Mouse (Mus musculus): ENCODE data around the gene Cry1. TPM values are rescaled to one million over a fixed set of nuclear protein-coding genes. Genes with fewer than 3 reads are reported as not detected.

The Cry1 gene
- polyA plus RNA-seq, 1 experiment = 25.1 TPM

- no peaks in the 10 kb centered on the region for H3K36me3 ChIP-seq (ENCODE audit: control insufficient read depth, insufficient read depth, low read length, poor library complexity, severe bottlenecking)
- no peaks in the 10 kb centered on the region for H3K9me3 ChIP-seq (replicated peaks; ENCODE audit: control insufficient read depth, insufficient read depth, low read length, poor library complexity, severe bottlenecking)
- peak overlapping the region; percentile 70 for H3K9ac ChIP-seq (ENCODE audit: low read depth, poor library complexity, severe bottlenecking)
- no peak for TF ChIP-seq CTCF (IDR thresholded peaks at IDR 0.05; ENCODE audit: low read depth, low read length)
- TF ChIP-seq EP300 (IDR thresholded peaks at IDR 0.05; ENCODE audit: insufficient read depth, low read depth, low read length) = no peak
- TF ChIP-seq POLR2A (IDR thresholded peaks at IDR 0.05; ENCODE audit: insufficient read depth, low read length) = no peak
- peak overlapping the region; percentile 54 for H3K27ac ChIP-seq (ENCODE audit: insufficient read depth, low read length)
- no peaks in the 10 kb centered on the region for H3K4me1 ChIP-seq (ENCODE audit: control insufficient read depth, insufficient read depth, low read length)
- H3K27me3 ChIP-seq (ENCODE audit: control insufficient read depth, insufficient read depth, low read length, poor library complexity, severe bottlenecking) = no peaks in the 10 kb centered on the region
- H3K4me3 ChIP-seq (ENCODE audit: low read depth, low read length) = peak overlapping the region; percentile 88
These were observed 83.0 kb downstream of the Cry1 start for GRCm38 (mm10) chr10:85101841-85102240.

Other genes starting within 250 kb of the Cry1 start
- 0.96 and 2.0 TPM in 2 replicates for gene Fhl4, start 82.6 kb downstream of the Cry1 start, polyA plus RNA-seq (2011; ENCODE audit: insufficient read depth, insufficient read length, low read depth, missing spikeins)
- gene Tmem263, start 82.4 kb downstream of the Cry1 start, polyA plus RNA-seq (2011; ENCODE audit: insufficient read depth, insufficient read length, low read depth, missing spikeins) = 22.8 and 24.0 TPM in 2 replicates
- gene Mterf2, start 57.0 kb downstream of the Cry1 start, polyA plus RNA-seq (2011; ENCODE audit: insufficient read depth, insufficient read length, low read depth, missing spikeins) = 11.3 and 17.3 TPM in 2 replicates
- 4.9 TPM in 2 replicates for gene Btbd11, start 201.8 kb upstream of the Cry1 start, polyA plus RNA-seq (2011; ENCODE audit: insufficient read depth, insufficient read length, low read depth, missing spikeins)